27 mouse cellular contexts compared by ENCODE assay signal in the genomic region with DNA sequence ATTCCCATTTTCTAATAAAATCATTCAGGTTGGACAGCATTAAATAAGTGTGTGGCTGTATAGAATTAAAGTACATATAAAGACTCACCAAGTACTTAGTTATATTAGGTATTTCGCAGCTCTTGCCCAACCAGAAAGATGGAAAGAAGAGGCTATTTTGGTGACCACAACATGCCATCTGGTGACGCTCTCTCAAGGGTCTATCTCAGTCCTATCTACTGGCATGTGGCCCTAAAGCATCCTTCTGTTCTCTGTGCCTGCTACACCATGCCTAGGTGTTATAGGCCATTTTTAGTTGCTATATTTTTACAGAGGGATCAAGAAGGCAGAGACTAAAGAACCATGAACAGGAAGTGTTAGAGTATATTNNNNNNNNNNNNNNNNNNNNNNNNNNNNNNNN.
DNase-seq lines count a peak whose midpoint lies in the region; ATAC-seq and TF ChIP-seq lines count a peak whose summit lies in the region.
"Had no signal": no experiment of that assay in that cellular context is flagged by ENCODE, and none has a peak within 500 bp of the region (broad histone marks: within the 10 kb centered on the region; RNA-seq: fewer than 3 reads in every experiment).

No protein-coding gene starts in this region.

- no peak overlapping the region for H3K9ac ChIP-seq in forebrain, postnatal 0 days
- H3K9ac ChIP-seq in forebrain, embryonic 14.5 days (ENCODE audit: low read length): no peak overlapping the region
- H3K9ac ChIP-seq: embryonic facial prominence, embryonic 15.5 days; forebrain, embryonic 15.5 days; kidney, embryonic 15.5 days; liver, embryonic 15.5 days; lung, embryonic 15.5 days had no signal

- no peak for DNase-seq in forebrain, postnatal 0 days
- no peak for DNase-seq in forebrain, embryonic 14.5 days (ENCODE audit: low spot score)
- DNase-seq in layer of hippocampus, adult 2 months (ENCODE audit: low spot score in 2 of 2): no peak
- DNase-seq in layer of hippocampus, adult 11-12 months (ENCODE audit: low spot score): no peak
- peak; percentile 16 for DNase-seq in cerebellum, adult 11-12 months
- DNase-seq in cerebellum, postnatal 10 days: peak; percentile 71 to 76
- DNase-seq in MN1 (ENCODE audit: low spot score): no peak
- DNase-seq: adrenal gland, postnatal 36 days; gastrocnemius, postnatal 10 days; heart, adult 11 months; heart, postnatal 36 days; kidney, adult 11 months; kidney, postnatal 36 days; layer of hippocampus, adult 9-11 months; liver; lung, postnatal 36 days; thymus, adult 18-20 months; thymus, postnatal 36 days had no signal

- H3K4me1 ChIP-seq in forebrain, postnatal 0 days (ENCODE audit: insufficient read depth): no peaks in the 10 kb centered on the region
- no peaks in the 10 kb centered on the region for H3K4me1 ChIP-seq in forebrain, embryonic 14.5 days (ENCODE audit: control insufficient read depth, insufficient read depth, low read length)
- H3K4me1 ChIP-seq: embryonic facial prominence, embryonic 15.5 days; forebrain, embryonic 15.5 days; kidney, embryonic 15.5 days; liver, embryonic 15.5 days; lung, embryonic 15.5 days had no signal

- no peaks in the 10 kb centered on the region for H3K9me3 ChIP-seq in forebrain, postnatal 0 days (ENCODE audit: low read length)
- H3K9me3 ChIP-seq in forebrain, embryonic 14.5 days (replicated peaks; ENCODE audit: control insufficient read depth, low read length): no peaks in the 10 kb centered on the region
- H3K9me3 ChIP-seq: embryonic facial prominence, embryonic 15.5 days; forebrain, embryonic 15.5 days; kidney, embryonic 15.5 days; liver, embryonic 15.5 days; lung, embryonic 15.5 days; megakaryocyte, embryonic 14.5 days had no signal

- 0 out of 2 replicates have a peak, but pooled peaks have one; percentile 1 for ATAC-seq in forebrain, postnatal 0 days
- ATAC-seq in forebrain, embryonic 14.5 days: no peak
- ATAC-seq: Patski had no signal

- H3K27ac ChIP-seq in forebrain, postnatal 0 days (ENCODE audit: low read depth, low read length): no peak overlapping the region
- H3K27ac ChIP-seq in forebrain, embryonic 14.5 days (ENCODE audit: low read depth, low read length): no peak overlapping the region
- H3K27ac ChIP-seq in layer of hippocampus, adult 2 months: 0 out of 2 replicates have a peak overlapping the region, but pooled peaks have one; percentile 3
- H3K27ac ChIP-seq: embryonic facial prominence, embryonic 15.5 days; forebrain, embryonic 15.5 days; kidney, embryonic 15.5 days; left cerebral cortex, adult 2 months; liver, embryonic 15.5 days; lung, embryonic 15.5 days had no signal

- no peak overlapping the region for H3K4me3 ChIP-seq in forebrain, postnatal 0 days (ENCODE audit: low read depth, low read length)
- H3K4me3 ChIP-seq in forebrain, embryonic 14.5 days (ENCODE audit: low read depth, low read length): no peak overlapping the region
- H3K4me3 ChIP-seq in layer of hippocampus, adult 2 months: no peak overlapping the region
- H3K4me3 ChIP-seq: embryonic facial prominence, embryonic 15.5 days; forebrain, embryonic 15.5 days; kidney, embryonic 15.5 days; left cerebral cortex, adult 2 months; liver, embryonic 15.5 days; lung, embryonic 15.5 days; megakaryocyte, embryonic 14.5 days had no signal

- no peak for TF ChIP-seq CTCF in forebrain, postnatal 0 days (IDR thresholded peaks at IDR 0.05; ENCODE audit: low read depth)
- no peak for TF ChIP-seq CTCF in layer of hippocampus, adult 2 months (conservative IDR thresholded peaks at IDR 0.05)

- no peaks in the 10 kb centered on the region for H3K27me3 ChIP-seq in forebrain, postnatal 0 days (ENCODE audit: insufficient read depth, low read length)
- no peaks in the 10 kb centered on the region for H3K27me3 ChIP-seq in forebrain, embryonic 14.5 days (replicated peaks; ENCODE audit: control insufficient read depth, insufficient read depth, low read length)
- H3K27me3 ChIP-seq: embryonic facial prominence, embryonic 15.5 days; forebrain, embryonic 15.5 days; liver, embryonic 15.5 days; megakaryocyte, embryonic 14.5 days; Patski had no signal

- WGBS in forebrain, postnatal 0 days: 82% methylated on average over 2 of the region's 2 CpGs
- WGBS in forebrain, embryonic 14.5 days: 91% methylated on average over 2 of the region's 2 CpGs

- no peaks in the 10 kb centered on the region for H3K36me3 ChIP-seq in forebrain, postnatal 0 days (ENCODE audit: insufficient read depth)
- no peaks in the 10 kb centered on the region for H3K36me3 ChIP-seq in forebrain, embryonic 14.5 days (ENCODE audit: control insufficient read depth, insufficient read depth, low read length)
- H3K36me3 ChIP-seq: embryonic facial prominence, embryonic 15.5 days; forebrain, embryonic 15.5 days; kidney, embryonic 15.5 days; liver, embryonic 15.5 days; lung, embryonic 15.5 days had no signal

- no peak overlapping the region for H3K4me2 ChIP-seq in forebrain, postnatal 0 days (ENCODE audit: low read depth)
- H3K4me2 ChIP-seq in forebrain, embryonic 14.5 days (ENCODE audit: low read length): no peak overlapping the region
- H3K4me2 ChIP-seq: embryonic facial prominence, embryonic 15.5 days; forebrain, embryonic 15.5 days; heart, embryonic 11.5 days; kidney, embryonic 15.5 days; liver, embryonic 15.5 days; lung, embryonic 15.5 days had no signal

Comparison
In these comparisons a context has a peak if more than half of its experiments do, and no peak if none do; other contexts are left out.
1. DNase-seq: peak in cerebellum, adult 11-12 months (single experiment) and cerebellum, postnatal 10 days (2 of 2); none in forebrain, postnatal 0 days (single experiment), forebrain, embryonic 14.5 days (single experiment), layer of hippocampus, adult 2 months (0 of 2), layer of hippocampus, adult 11-12 months (single experiment) and MN1 (single experiment).